Comparison of ENCODE assay signal across 16 mouse cellular contexts in genomic region chr14:21458696-21459095, GRCm38 (mm10).
"Had no signal": no experiment of that assay in that cellular context is flagged by ENCODE, and none has a peak within 500 bp of the region (broad histone marks: within the 10 kb centered on the region; RNA-seq: fewer than 3 reads in every experiment).

No protein-coding gene starts in this region.

- H3K9ac ChIP-seq: liver, postnatal 0 days; lung, embryonic 15.5 days; midbrain, embryonic 12.5 days; midbrain, embryonic 15.5 days; neural tube, embryonic 12.5 days; stomach, embryonic 15.5 days had no signal

- H3K27me3 ChIP-seq: lung, embryonic 15.5 days; midbrain, embryonic 12.5 days; midbrain, embryonic 15.5 days; neural tube, embryonic 12.5 days; stomach, embryonic 15.5 days had no signal

- H3K4me1 ChIP-seq: lung, embryonic 15.5 days; midbrain, embryonic 12.5 days; midbrain, embryonic 15.5 days; neural tube, embryonic 12.5 days; stomach, embryonic 15.5 days had no signal

- H3K36me3 ChIP-seq: lung, embryonic 15.5 days; midbrain, embryonic 12.5 days; midbrain, embryonic 15.5 days; neural tube, embryonic 12.5 days; stomach, embryonic 15.5 days had no signal

- ATAC-seq: liver, postnatal 0 days; lung, postnatal 0 days; midbrain, embryonic 15.5 days had no signal

- H3K9me3 ChIP-seq: lung, embryonic 15.5 days; megakaryocyte, embryonic 14.5 days; midbrain, embryonic 12.5 days; midbrain, embryonic 15.5 days; neural tube, embryonic 12.5 days; stomach, embryonic 15.5 days had no signal

- DNase-seq: liver, postnatal 0 days; lung, adult 2 months; lung, postnatal 14 days; lung, postnatal 36 days; right cerebral cortex, postnatal 14 days; thymus, adult 2 months; thymus, postnatal 36 days had no signal

- H3K4me2 ChIP-seq: lung, embryonic 15.5 days; midbrain, embryonic 12.5 days; midbrain, embryonic 15.5 days; neural tube, embryonic 12.5 days; stomach, embryonic 15.5 days had no signal

- H3K4me3 ChIP-seq: lung, embryonic 15.5 days; megakaryocyte, embryonic 14.5 days; midbrain, embryonic 12.5 days; midbrain, embryonic 15.5 days; neural tube, embryonic 12.5 days; stomach, embryonic 15.5 days had no signal

- H3K27ac ChIP-seq: lung, embryonic 15.5 days; macrophage; midbrain, embryonic 12.5 days; midbrain, embryonic 15.5 days; neural tube, embryonic 12.5 days; stomach, embryonic 15.5 days; stomach, postnatal 0 days had no signal
